Mouse (Mus musculus) E14TG2a.4 (cell line): Measurements from ENCODE around the gene Gm14443.

Experiments used
- CTCF ChIP-seq: conservative IDR thresholded peaks from 2 replicates; pipeline ENCODE4 v1.5.1; 2014; ENCODE audit warnings: low read length
- NANOG ChIP-seq: IDR thresholded peaks from 2 replicates; pipeline ENCODE4 v1.6.1; 2014; ENCODE audit warnings: borderline replicate concordance, low read length, mixed read lengths

DNA sequence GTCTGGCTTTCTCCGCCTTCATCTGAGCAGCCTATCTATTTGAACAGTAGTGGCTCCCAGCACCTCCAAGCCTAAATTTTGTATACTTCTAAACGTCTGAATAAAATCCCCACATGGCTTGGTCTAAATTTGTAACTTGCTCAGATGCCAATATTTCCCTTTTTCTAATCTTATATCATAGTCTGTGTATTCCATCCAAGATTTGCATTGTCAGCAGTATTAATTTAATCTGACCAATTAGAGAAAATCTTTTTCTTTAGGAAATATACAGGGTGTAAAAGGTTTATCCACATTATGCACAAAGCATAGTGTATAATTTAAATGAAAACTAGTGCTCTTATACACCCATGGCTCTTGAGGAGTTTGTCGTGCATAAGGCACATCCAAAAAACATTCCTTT, 17.0 kb downstream of the Gm14443 start:
- no peak for TF ChIP-seq CTCF
- no peak for TF ChIP-seq NANOG
